Mouse (Mus musculus): ENCODE data around the gene Fkbp1a. TPM values are rescaled to one million over a fixed set of nuclear protein-coding genes. Genes with fewer than 3 reads are reported as not detected.

The Fkbp1a gene
- polyA plus RNA-seq, 1 experiment from 2014 or later: 500 TPM

- H3K4me1 ChIP-seq: no peaks in the 10 kb centered on the region
- H3K9me3 ChIP-seq: no peaks in the 10 kb centered on the region
- no peaks in the 10 kb centered on the region for H3K27me3 ChIP-seq
- ATAC-seq (ENCODE audit: low FRiP score, low read depth): no peak
- no peak overlapping the region for H3K27ac ChIP-seq (replicated peaks)
- H3K4me3 ChIP-seq: no peak overlapping the region
- no peak overlapping the region for H3K9ac ChIP-seq (replicated peaks)
- no peak overlapping the region for H3K4me2 ChIP-seq (replicated peaks)
- no peaks in the 10 kb centered on the region for H3K36me3 ChIP-seq
Measured at GRCm38 (mm10) chr2:151529169-151529568, 13.1 kb upstream of the Fkbp1a start.

GRCm38 (mm10) chr2:151530378-151531230 lies 11.7 kb upstream of the Fkbp1a start:
- 60% methylated on average over 8 of the region's 8 CpGs for WGBS

GRCm38 (mm10) chr2:151533632-151534031 lies 8.7 kb upstream of the Fkbp1a start:
- H3K4me1 ChIP-seq: no peaks in the 10 kb centered on the region; the same call in 1 of the 2 replicates
- H3K9me3 ChIP-seq: no peaks in the 10 kb centered on the region
- no peak overlapping the region for H3K27ac ChIP-seq (replicated peaks)
- H3K4me3 ChIP-seq: no peak overlapping the region
- ATAC-seq (ENCODE audit: low FRiP score, low read depth): no peak
- H3K36me3 ChIP-seq: no peaks in the 10 kb centered on the region
- H3K27me3 ChIP-seq: no peaks in the 10 kb centered on the region
- WGBS: 92% methylated on average over 6 of the region's 6 CpGs
- no peak overlapping the region for H3K4me2 ChIP-seq (replicated peaks)
- no peak overlapping the region for H3K9ac ChIP-seq (replicated peaks)

More at GRCm38 (mm10) chr2:151530378-151531230, 11.7 kb upstream of the Fkbp1a start:
- Histone ChIP-seq H3K27ac (replicated peaks) (no peak overlapping the region), H3K4me2 (replicated peaks) (no peak overlapping the region), H3K9me3 (no peaks in the 10 kb centered on the region), H3K4me1 (no peaks in the 10 kb centered on the region; the same call in 1 of the 2 replicates), H3K27me3 (no peaks in the 10 kb centered on the region), H3K9ac (replicated peaks) (no peak overlapping the region), H3K4me3 (no peak overlapping the region), H3K36me3 (no peaks in the 10 kb centered on the region)
- no peak for ATAC-seq (ENCODE audit: low FRiP score, low read depth)

GRCm38 (mm10) chr2:151535961-151536617 lies 6.2 kb upstream of the Fkbp1a start:
- peak overlapping the region; percentile 54; the same call in 1 of the 2 replicates for H3K27ac ChIP-seq (replicated peaks)
- H3K4me2 ChIP-seq (replicated peaks): no peak overlapping the region
- H3K4me3 ChIP-seq: no peak overlapping the region
- H3K9me3 ChIP-seq: no peaks in the 10 kb centered on the region
- H3K27me3 ChIP-seq: no peaks in the 10 kb centered on the region
- 22% methylated on average over 1 of the region's 1 CpGs for WGBS
- ATAC-seq (ENCODE audit: low FRiP score, low read depth): peak; percentile 59; the same call in 1 of the 2 replicates
- no peak overlapping the region for H3K9ac ChIP-seq (replicated peaks)
- H3K36me3 ChIP-seq: no peaks in the 10 kb centered on the region
- no peaks in the 10 kb centered on the region; the same call in 1 of the 2 replicates for H3K4me1 ChIP-seq

GRCm38 (mm10) chr2:151536618-151536974 lies 5.7 kb upstream of the Fkbp1a start:
- no peaks in the 10 kb centered on the region for H3K36me3 ChIP-seq
- no peaks in the 10 kb centered on the region for H3K27me3 ChIP-seq
- 82% methylated on average over 5 of the region's 5 CpGs for WGBS
- peaks cover 3% of the 10 kb centered on the region for H3K4me1 ChIP-seq
- no peak for ATAC-seq (ENCODE audit: low FRiP score, low read depth)
- no peak overlapping the region for H3K4me3 ChIP-seq
- H3K4me2 ChIP-seq (replicated peaks): no peak overlapping the region
- H3K9me3 ChIP-seq: no peaks in the 10 kb centered on the region
- H3K27ac ChIP-seq (replicated peaks): no peak overlapping the region
- H3K9ac ChIP-seq (replicated peaks): no peak overlapping the region

GRCm38 (mm10) chr2:151538646-151539045 lies 3.6 kb upstream of the Fkbp1a start:
- Histone ChIP-seq H3K27ac (replicated peaks) (no peak overlapping the region), H3K4me1 (peaks cover 10% of the 10 kb centered on the region), H3K27me3 (no peaks in the 10 kb centered on the region), H3K4me3 (no peak overlapping the region), H3K4me2 (replicated peaks) (no peak overlapping the region), H3K9ac (replicated peaks) (no peak overlapping the region), H3K36me3 (no peaks in the 10 kb centered on the region), H3K9me3 (no peaks in the 10 kb centered on the region)
- no peak for ATAC-seq (ENCODE audit: low FRiP score, low read depth)
- WGBS: 66% methylated on average over 4 of the region's 4 CpGs

- Histone ChIP-seq H3K27ac (replicated peaks) (peak overlapping the region; percentile 91), H3K27me3 (no peaks in the 10 kb centered on the region), H3K9me3 (no peaks in the 10 kb centered on the region), H3K36me3 (peaks cover 36% of the 10 kb centered on the region), H3K4me3 (peak overlapping the region; percentile 99), H3K4me1 (peaks cover 36% of the 10 kb centered on the region), H3K9ac (replicated peaks) (peak overlapping the region; percentile 97), H3K4me2 (replicated peaks) (peak overlapping the region; percentile 85)
- ATAC-seq (ENCODE audit: low FRiP score, low read depth): peak; percentile 21
- WGBS: 2% methylated on average over 21 of the region's 21 CpGs
Measured at GRCm38 (mm10) chr2:151543063-151543895, 996 bp downstream of the Fkbp1a start.

GRCm38 (mm10) chr2:151544673-151545072 lies 2.4 kb downstream of the Fkbp1a start:
- WGBS: 70% methylated on average over 6 of the region's 6 CpGs
- peak overlapping the region; percentile 15; the same call in 1 of the 2 replicates for H3K4me3 ChIP-seq

GRCm38 (mm10) chr2:151546571-151546970 lies 4.3 kb downstream of the Fkbp1a start:
- no peaks in the 10 kb centered on the region for H3K9me3 ChIP-seq
- no peak overlapping the region for H3K4me2 ChIP-seq (replicated peaks)
- no peak overlapping the region for H3K9ac ChIP-seq (replicated peaks)
- peaks cover 34% of the 10 kb centered on the region for H3K4me1 ChIP-seq
- no peak overlapping the region for H3K27ac ChIP-seq (replicated peaks)
- peaks cover 64% of the 10 kb centered on the region for H3K36me3 ChIP-seq
- 90% methylated on average over 4 of the region's 4 CpGs for WGBS
- ATAC-seq (ENCODE audit: low FRiP score, low read depth): no peak
- H3K27me3 ChIP-seq: no peaks in the 10 kb centered on the region
- no peak overlapping the region for H3K4me3 ChIP-seq

More at GRCm38 (mm10) chr2:151544673-151545072, 2.4 kb downstream of the Fkbp1a start:
- peak overlapping the region; percentile 43 for H3K9ac ChIP-seq (replicated peaks)
- peaks cover 45% of the 10 kb centered on the region for H3K36me3 ChIP-seq
- H3K27me3 ChIP-seq: no peaks in the 10 kb centered on the region
- ATAC-seq (ENCODE audit: low FRiP score, low read depth): no peak
- H3K4me1 ChIP-seq: peaks cover 36% of the 10 kb centered on the region
- no peak overlapping the region for H3K27ac ChIP-seq (replicated peaks)
- H3K4me2 ChIP-seq (replicated peaks): peak overlapping the region; percentile 85
- H3K9me3 ChIP-seq: no peaks in the 10 kb centered on the region

GRCm38 (mm10) chr2:151549615-151550121 lies 7.4 kb downstream of the Fkbp1a start:
- no peaks in the 10 kb centered on the region for H3K9me3 ChIP-seq
- H3K36me3 ChIP-seq: peaks cover 92% of the 10 kb centered on the region
- H3K27me3 ChIP-seq: no peaks in the 10 kb centered on the region
- no peak overlapping the region for H3K9ac ChIP-seq (replicated peaks)
- H3K4me3 ChIP-seq: no peak overlapping the region
- peaks cover 16% of the 10 kb centered on the region for H3K4me1 ChIP-seq
- no peak for ATAC-seq (ENCODE audit: low FRiP score, low read depth)
- H3K4me2 ChIP-seq (replicated peaks): no peak overlapping the region
- no peak overlapping the region for H3K27ac ChIP-seq (replicated peaks)
- 91% methylated on average over 3 of the region's 3 CpGs for WGBS

Data from midbrain, embryonic 12.5 days (tissue).